Mouse (Mus musculus) c-Kit-positive CD71-positive TER-119-positive erythroid progenitor cells, embryonic 14.5 days (primary cell): Measurements from ENCODE around the gene Shc4.

Experiments used
- DNase-seq: peaks from one replicate; pipeline ENCODE4 v3.0.0-alpha.2; 2013; ENCODE audit warnings: low spot score

Gene Shc4

DNA sequence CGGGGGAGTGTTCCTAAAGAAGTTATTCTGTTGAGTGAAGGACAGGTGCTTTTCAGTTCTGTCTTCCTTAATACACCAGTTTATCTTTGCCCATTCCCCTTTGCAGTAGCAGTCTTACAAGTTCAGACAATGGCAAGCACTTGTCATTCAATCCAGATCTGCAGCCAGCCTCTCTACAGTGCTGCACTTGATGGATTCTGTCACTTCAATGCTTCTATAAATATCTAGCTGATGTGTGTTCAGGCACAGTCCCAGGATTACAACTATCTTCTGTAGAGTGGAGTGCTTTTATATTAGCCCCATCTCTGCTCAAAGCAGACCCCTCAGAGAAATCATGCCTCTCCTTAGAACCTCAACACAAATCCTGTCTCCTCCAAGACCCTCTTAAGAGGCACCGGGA, 93.9 kb downstream of the Shc4 start:
- no peak for DNase-seq

DNA sequence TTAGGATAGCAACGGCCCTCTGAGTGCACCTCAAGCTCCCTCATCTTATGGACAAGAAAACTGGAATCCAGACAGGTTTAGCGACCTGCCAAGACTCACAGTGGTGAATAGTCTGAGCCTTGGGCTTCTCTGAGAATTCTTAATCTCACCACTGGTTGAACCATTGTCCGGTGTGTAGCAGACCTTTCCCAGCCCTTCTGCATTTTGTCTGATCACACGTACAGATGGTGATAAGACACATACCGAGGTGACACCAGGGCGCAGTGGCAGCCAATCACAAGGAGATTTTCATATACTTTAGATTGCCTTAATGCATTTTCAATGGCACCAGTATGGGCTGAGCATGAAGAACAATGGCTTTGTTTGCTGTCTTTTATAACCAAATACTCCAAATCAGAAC, 95.5 kb downstream of the Shc4 start:
- no peak for DNase-seq

DNA sequence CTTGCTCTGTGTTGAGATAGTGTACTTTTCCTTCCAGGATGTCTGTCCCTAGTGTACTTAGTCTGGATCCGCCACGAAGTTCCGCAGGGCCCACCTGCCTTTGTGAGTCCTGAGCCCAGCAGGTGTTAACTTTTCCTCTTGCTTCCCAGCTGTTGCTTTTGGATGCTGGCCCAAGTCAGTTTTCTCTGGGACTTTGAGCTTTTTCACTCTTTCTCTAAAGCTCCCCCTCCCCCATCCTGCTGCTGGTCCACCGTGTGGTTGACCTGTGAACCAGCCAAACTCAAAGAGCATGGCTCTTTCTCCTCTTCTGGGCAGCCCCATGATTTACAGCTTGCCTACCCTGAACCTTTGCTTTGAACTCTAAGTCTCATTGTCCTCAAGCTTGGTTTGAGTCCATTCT, 97.4 kb downstream of the Shc4 start:
- no peak for DNase-seq

DNA sequence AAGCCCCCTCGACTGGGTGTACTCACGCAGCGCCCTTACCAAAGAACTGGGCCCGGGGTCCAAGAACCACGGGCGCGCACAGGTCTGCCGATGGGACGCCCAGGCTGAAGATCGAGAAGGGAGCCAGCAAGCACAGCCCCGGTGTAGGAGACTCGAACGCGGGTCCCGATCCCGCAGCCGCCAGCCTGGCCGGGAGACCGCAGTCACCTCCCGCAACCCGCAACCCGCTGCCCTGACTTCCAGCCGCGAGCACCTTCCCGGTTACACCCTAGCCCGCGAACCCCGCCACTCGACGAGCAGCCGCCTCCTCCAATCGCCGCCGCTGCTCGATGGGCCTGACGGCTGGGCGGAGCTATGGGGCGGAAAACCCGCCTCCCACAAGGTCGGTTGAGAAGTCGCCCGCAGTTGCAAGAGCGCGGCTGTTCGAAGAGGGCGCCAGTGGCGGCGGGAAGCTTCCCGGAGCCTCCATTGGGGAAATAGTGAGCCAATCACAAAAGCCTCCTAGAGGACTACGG, 99.1 kb downstream of the Shc4 start, which contains the start of gene Cep152:
Gene Cep152 (minus strand): TSS at position 277 of the 515 bp plus-strand sequence.
- peak; percentile 95 for DNase-seq

DNA sequence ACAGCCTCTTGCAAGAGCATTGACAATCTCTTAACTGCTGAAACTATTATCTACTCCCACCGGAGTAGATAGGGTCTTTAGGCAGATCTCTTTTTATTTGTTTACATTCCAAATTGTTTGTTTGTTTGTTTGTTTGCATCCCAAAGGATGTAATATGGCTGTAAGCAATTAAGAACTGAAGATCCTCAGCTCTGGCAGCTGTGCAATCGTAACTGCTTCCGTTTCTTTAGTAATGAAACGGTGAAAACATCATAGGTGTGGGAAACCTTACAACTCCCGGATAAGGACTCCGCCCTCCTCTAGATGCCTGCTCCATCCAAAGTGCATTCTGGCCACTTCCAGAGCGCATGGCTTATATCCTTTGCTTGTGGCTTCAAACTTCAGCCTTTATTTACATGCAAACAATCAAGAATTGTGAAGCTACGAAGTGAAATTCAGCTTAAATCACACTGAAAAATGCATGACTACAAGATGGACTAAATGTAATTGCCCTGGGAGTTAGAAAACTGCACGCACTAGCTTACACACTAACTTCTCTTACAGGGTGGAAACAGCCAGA, 99.7 kb downstream of the Shc4 start:
- DNase-seq = peak; percentile 31

DNA sequence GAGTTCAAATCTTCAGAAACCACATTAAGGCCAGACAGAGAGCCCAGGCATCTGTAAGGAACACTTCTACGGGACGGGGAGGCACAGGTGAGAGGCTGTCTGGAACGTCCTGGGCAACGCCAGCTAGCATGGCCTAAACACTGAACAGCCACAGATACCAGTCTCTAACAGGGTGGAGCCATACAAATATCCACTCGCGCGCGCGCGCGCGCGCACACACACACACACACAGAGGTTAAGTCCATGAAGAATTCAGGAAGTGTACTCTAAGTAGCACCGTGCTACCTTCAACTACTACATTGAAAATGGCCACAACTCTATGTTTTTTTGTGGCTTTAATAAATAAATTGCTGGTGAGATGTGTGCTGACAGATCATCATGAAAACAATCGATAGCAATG, 100.7 kb downstream of the Shc4 start:
- no peak for DNase-seq

DNA sequence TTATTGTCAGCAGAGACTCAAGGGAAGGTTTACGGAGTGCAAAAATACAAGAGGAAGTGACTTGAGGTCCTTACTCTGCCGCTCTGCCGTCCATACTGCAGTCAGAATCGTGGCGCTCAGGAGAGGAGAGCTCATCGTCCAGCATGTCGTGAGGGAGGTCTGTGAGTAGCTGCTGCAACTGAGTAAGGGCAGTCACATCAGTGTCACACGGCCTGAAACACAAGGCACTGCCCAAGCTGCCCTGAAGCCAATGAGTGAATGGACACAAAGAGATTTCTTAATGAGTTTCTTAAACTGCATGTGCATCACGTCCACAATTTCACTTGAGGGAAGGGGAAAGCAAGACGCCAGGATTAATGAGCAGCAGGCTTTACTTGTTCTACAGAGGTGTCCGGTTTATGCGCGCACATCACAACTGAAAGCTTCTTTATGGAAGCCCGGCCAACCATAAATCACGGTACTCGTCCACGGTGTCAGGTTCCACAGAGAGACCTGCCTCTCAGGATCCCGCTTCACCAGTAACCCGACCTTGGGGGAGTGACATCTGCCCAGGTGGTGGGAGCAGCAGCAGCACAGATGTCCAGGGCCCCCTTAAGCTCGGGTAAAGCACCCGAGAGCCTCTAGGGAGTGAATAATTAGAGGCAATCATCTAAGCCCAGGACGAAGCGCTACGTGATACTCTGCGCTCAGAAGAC, 103.6 kb downstream of the Shc4 start:
- no peak for DNase-seq

DNA sequence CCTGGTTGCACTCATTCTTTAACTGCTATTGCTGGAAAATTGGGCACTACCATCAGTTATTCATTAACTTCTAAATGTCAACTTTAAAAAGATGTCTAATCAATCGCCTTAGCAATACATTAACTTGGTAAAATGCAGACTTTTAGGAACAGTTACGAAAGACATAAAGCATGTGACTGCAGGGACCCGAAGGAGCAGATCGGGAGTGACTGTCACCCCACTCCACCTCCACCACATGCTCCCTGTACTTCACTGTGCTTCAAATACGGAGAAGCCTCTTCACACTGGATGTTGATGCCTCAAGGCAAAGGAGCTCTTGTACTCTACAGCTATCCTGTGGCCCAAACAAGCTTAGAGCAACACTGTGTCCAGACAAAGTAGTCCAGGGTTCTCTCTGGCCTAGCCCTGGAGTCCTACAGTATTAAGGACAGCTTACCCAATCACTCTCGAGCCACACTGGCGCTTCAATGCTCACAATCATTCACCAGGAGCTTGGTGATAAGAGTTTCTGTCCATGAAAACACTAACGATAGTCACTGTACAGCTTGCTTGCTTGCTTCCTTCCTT, 108.0 kb downstream of the Shc4 start:
- no peak for DNase-seq

DNA sequence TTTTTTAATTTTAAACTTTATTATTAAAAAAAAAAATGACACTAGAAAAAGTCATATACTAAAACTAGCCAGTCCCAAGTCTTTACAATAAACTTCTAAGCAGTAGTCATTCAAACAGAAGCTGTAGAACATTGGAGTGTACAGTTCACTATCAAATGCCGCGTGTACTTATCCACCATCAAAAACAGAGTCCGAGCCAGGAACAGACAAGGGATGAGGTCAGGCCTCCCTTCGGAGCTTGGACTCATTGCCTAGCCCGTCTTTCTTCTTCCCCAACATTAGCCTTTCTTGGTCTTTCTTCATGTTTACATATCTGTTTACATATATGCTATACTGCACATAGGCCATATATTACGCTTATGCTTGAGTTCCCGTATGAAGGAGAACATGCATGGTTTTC, 108.5 kb downstream of the Shc4 start:
- DNase-seq = no peak

DNA sequence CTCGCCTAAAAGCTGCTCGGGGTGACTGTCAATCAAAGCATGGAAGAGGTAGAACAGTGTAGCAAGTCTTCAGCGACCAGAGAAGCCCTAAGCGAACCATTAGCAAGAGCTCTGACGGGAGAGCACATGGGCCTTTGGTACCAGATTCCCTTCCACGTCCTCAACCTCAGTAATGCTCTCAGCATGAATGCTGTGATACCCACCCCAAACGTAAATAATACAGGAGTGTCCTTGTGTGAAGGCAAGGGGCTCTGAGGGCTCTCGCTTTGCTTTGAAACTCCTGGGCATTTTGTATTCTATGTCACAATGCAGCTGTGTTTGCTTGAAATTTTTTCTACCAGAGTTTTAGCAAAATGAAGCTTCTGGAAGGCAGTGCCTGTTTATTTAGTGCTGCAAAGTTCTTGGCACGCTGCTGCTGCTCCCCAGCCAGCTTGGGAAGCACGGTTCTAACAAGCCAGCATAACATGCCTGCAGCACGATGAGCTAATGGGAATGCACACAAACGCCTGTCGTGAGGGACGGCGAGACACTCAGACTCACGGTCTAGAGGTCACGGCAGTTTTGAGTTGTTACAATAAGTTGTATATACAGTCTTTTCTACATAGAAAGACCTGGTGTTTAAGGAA, 117.6 kb downstream of the Shc4 start:
- no peak for DNase-seq

DNA sequence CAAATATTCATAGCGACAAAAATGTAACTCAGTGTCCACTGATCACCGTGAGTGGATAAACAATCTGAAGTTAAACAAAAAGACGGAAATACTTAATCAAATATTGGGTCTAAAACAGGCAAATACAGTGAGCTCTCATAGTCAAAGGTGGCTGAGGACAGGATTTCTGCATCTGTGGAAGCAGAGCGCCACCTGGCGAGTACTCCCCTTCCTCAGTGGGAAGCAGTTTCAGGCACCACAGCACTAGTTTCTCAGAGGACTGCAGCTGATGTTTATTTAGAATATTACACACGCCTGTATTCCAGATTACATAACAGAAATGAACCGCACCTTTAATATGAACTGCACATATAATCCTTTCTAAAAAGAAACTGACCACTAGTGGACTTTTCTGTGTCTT, 119.3 kb downstream of the Shc4 start:
- no peak for DNase-seq

DNA sequence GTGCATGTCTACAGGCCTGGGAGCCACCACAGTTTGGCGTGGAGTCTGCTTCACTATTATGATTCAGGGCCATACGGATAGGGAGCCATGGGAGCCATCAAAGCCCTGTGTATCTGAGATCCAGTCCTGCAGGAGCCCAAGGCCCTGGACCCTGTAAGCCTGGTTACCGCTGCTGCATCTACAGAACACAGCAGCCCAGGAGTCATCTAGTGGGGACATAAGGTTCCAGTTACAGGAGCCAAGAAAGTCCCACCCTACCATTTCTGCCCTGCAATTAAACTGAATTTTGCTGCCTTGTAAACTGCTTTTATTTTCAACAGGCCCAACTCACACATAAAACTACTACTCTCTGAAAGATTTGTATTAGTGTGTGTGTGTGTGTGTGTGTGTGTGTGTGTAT, 121.0 kb downstream of the Shc4 start:
- no peak for DNase-seq

DNA sequence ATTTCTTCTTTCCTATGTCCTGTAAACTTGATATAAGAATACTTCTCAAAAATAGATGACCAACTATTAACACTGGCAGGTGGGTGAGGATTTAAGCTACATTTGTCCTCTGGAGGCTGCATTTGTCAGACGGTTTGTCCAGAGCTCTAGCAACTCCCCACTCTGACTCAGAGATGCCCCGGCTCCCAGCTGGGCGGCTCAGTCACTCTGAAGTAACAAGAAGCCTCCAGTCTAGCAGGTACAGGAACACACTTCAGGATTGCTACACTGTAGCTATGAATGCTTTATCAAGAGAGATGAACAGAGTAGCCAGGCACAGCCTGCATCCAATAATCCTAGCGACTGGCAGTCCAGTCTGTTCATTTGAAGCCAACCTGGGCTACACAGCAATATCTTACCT, 125.0 kb downstream of the Shc4 start:
- DNase-seq = no peak

DNA sequence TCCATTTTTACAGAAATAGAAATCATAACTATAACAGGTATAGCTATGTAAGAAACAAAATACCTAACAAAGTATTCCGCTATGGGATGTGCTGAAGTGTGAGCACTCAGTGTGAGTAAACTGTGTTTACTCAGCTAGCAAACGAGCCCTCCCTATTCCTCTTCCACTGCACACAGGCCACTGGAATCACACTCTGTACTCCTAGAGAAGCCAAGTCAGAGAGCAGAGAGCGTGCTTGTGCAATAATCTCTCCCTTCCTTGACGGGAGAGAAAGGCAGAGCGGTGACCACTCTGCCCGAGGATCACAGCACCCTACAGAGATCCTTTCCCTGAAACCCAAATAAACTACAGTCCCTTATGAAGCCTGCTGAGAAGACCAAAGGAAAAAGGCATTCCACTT, 125.7 kb downstream of the Shc4 start:
- DNase-seq = no peak

DNA sequence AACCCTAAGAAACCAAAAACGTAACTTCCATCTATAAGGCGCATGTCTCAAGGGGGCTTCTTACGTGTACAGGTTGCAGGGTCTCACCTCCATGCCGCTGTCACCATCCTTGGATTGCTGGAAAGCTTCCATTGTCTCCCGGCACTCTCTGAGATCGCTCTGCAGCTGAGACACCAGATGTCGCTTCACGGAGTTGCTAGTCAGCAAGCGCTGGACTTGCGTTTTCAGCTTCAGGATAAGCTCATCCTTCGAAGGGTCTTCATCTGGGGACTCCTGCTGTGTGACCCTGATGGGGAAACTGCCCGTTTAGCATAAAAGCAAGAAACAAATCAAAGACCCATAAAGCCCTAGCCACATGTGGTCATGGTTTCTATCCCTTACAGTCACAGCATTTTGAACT, 129.2 kb downstream of the Shc4 start:
- DNase-seq = no peak

DNA sequence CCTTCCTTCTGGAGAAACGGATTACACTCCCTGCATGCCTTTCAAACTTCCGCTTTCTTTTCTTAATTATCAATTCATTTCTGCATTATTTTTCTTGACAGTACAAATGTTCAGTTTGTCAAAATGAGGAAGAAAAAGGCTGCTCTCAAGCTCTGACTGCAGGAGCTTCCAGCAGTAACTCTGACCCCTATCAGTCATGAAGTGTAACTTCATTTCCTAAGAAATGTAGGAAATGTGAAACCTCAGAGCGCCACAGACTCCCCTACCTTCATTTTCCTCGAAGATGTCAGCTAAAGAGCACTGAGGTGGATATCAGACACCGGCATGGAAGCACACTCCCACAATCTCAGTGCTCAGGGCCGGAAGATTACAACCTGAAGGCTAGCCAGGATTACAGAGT, 129.9 kb downstream of the Shc4 start:
- no peak for DNase-seq

DNA sequence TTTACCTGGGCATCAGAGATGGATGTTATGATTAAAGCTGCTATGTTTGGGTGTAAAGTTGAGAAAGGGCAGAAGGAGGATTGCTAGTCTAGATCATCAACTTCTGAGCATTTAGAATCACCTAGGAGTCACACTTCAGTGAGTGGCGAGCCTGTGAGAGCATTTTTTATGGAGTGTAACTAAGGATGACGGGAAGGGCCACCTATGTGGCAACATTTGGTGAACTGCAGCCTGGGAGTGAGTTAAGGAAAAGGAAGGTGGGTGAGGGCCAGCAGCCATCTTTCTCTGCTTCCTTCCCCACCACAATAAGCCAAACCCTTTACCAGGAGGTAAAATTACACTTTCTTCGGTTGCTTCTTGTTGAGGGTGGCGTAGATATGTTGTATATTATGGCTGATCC, 132.1 kb downstream of the Shc4 start:
- no peak for DNase-seq

DNA sequence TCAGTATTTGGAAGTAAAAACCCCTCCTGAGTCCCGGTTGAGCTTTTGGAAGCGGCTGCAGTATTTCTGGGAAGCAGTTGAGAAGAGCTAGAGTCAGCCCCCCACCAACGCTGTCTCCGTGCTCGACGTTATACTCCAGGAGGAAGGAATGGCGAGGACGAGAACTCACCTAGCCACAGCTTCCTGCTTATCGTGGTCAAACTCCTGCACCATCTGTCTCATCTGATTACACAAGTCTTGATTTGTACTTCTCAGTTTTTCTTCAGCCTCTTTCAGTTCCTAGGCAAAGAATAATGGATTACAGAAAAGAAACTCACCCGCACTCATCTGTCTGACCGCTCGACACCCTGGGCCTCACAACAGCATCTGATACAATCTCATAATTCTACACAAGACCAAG, 134.7 kb downstream of the Shc4 start:
- no peak for DNase-seq

DNA sequence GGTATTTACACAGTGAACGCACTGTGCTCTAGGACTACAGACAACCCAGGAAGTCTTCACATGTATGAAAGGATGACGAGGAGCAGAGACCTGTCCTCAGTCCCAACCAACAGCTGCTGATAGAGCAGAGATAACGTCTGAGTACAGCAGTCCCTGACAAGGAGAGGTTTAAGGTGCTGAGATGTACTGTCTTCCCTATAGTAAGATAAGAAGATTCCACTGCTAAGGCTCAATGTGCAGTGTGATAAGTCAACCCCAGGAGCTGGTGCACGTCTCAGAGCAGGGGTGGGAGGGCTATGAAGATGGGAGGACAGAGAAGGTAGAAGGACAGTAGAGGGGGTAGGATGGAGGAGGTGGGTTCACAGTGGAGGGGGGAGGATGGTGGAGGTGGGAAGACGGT, 142.9 kb downstream of the Shc4 start:
- DNase-seq = no peak

DNA sequence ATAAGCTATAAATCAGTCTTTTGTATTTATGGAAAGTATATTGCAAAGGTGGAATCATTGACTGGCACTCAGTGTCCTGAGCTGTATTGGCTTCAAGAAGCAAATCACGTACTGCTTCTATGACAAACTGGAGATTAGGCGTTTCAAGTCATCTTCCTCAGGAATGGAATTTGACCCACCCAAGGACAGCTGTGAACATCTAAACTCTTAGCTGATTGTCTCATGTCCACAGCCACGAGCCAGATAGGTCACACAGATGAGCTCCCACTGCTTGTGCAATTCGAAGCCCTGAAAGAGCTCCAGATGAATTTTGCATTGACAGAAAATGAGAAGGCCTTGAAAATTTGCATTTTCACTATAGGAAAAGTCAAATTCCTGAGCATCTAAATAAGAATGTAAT, 146.3 kb downstream of the Shc4 start:
- no peak for DNase-seq
